Mouse (Mus musculus) CD8-positive naive resting alpha-beta T cell, adult 57 days (primary cell): ENCODE results near the gene Mbnl2. TPM values are rescaled to one million over a fixed set of nuclear protein-coding genes. Genes with fewer than 3 reads are reported as not detected.

Source experiments
- total RNA-seq: library from RNA; stranded (reverse); gene quantifications from one replicate; pipeline ENCODE4 v1.2.4, GENCODE M21; 2023

Mbnl2 gene
- 69.9 TPM for total RNA-seq

GRCm38 (mm10) chr14:120275246-120276238, at the start of gene Mbnl2:
Gene Mbnl2, plus strand, starts transcription at chr14:120275669.

DNA sequence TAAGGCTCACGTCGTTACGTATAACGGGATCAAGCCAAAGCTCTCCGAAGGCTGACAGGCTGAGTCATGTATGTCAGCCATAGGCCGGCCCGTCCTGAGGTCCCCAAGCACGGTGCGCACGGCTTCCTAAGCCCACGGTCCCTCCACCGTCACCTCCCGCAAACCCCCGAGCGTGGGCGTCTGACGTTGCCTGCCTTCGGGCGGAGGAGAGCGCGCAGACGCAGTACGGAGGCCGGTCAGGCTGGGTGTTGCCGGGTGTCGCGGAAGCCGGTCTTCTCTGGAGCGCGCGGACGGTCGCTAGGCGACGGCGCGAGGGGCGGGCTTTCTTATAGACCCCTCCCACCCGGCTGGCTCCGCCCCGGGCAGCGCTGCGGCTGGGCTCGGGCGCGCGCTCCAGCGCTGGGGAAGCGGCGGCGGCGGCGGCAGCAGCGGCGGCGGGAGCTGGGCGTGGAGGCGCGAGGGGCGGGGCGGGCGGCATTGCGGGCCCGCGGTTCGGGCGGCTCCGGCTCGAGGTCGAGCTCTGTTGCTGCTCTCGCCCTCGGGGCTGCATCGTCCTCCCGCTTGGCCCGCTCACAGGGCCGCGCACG, 202.6 kb downstream of the Mbnl2 start, which contains the start of gene Rap2a:
Rap2a (plus strand) TSS at position 463 of the 587 bp plus-strand sequence.

Other genes starting within 250 kb of the Mbnl2 start
- gene Oxgr1, start 233.2 kb upstream of the Mbnl2 start, total RNA-seq = not detected
- gene Rap2a, start 202.8 kb downstream of the Mbnl2 start, total RNA-seq = 4.1 TPM